Mouse (Mus musculus) CD8-positive naive resting alpha-beta T cell, adult 2 months (primary cell): Measurements from ENCODE around the gene D030056L22Rik.

Source experiments
- DNase-seq, 2 experiments: peaks; one replicate each; pipeline ENCODE4 v3.0.0; 2022; ENCODE audit warnings: low read depth in 2 of 2, low spot score in 2 of 2

Gene D030056L22Rik

DNA sequence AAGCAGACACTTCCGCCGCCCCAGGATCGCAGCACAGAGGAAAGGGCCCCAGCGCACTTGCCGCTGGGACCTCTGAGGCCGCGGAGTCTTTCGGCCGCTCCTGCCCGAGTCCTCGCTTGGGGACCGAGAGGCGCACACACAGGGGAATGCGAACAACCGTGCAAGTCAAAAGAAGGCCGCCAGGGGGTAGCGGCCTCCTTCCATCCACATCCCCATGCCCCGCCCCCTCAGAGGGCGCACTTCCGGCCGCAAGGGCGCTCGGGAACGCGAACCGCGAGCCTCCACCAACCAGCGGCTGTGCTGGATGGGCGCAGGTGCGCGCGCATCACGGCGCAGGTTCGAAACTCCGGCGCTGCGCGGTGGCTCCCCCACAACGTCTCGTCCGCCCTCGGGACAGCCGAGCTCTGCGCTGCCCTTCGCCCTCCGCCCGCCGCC lies at the start of gene D030056L22Rik:
Gene D030056L22Rik (plus strand): TSS at position 328 of the 435 bp plus-strand sequence.
- DNase-seq, result peak; percentile 98

DNA sequence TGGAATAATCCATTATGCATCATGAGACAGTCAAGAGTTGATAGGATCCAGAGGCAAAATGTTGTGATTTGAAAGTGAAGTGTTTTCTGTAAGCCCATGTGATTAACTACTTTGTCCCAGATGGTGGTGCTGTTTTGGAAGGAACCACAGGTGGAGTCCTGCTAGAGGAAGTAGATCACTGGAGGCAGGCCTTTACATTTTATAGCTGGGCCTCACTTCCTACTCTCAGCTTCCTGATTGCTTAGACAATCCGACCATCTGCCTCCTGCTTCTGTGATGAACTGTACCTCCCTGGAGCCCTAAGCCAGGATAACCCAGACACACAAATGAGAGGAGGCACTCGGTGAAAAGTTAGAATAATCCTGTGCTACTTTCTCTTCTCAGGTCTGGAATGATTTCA lies 49.1 kb upstream of the D030056L22Rik start:
- DNase-seq, result no peak

DNA sequence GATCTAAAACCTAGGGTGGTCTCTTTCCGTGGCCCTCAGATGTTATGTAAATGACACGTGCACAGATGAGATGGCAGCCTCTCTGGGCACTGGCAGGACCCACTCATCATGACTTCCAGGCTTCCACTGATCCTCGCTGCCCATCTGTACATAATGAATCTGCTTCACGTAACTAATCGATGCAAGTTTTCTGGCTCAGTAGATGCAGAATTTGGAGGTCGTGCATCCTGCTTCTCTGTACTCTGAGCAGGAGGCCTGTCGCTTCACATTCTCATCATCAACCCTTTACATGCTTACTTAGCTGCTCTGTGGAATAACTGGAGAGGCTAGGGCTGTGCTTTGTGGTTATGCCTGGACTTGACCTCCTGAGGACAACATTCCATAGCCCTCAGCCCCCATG lies 46.0 kb upstream of the D030056L22Rik start:
- DNase-seq, result no peak

DNA sequence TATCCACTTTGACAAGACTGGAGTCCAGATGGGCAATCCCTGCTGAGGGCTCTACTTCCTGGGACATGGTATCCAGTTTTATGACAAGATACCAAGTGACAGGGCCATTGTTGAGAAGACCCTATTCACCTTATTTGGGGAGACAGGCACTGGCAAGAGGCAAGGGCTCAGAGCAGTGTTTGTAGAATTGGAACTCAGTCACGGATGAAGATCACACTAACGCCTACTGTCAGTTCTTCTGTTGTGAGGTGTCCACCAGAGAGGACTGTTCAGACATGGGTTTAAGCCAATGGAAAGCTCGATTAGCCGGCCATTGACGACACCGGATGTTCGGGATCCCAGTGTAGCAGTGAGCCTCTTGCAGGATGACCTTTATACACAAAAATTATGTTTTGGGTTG lies 43.4 kb upstream of the D030056L22Rik start:
- no peak for DNase-seq

DNA sequence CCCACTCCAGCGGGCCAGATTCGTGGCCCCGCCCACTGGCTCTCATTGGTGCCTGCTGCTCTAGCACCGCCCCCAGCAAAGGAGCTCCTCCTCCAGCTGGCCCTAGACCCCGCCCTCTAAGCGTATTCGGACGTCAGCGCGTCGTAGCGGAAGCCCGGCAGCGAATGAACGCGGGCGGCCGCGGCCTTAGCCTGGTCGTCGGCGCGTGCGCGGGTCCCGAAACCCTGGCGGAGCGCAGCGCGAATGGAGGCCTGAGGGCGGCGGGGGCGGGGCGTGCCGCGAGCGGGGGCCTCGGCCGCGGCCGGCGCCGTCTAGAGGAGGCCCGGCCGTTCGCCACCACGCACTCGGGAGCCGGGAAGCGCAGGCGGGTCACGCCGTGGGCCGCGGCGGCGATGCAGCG lies 42.4 kb upstream of the D030056L22Rik start, which contains the start of gene Carnmt1:
Gene Carnmt1 (plus strand): TSS at position 157 of the 400 bp plus-strand sequence.
- DNase-seq, result peak; percentile 98

DNA sequence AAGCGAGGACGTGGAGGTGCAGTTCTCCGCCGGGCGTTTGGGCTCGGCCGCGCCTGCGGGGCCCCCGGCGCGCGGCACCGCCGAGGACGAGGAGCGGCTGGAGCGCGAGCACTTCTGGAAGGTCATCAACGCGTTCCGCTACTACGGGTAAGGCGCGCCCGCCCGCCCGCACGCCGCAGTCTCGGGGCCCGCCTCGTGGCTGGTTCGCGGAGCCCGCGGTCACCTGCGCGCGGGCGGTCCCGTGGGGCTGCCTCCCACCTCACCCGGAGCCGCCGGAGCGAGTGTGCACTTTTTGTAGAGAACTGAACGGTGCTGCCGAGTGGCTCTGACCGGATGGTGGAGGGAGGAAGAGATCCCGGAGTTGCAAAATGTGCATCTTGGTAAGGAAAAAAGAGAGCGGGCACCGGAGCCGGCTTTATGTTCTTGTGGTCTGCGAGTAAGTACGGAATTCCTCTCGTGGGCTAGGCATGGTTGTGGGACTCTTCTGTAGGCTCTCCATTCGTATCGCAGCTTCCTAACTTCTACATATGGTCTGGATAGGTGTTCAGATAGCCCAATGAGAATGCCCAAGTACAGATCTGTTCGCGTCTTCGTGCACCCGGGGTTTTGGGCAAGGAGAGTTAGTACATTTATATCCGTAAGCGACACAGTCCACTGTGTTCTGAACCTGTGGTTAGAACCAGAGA lies 41.8 kb upstream of the D030056L22Rik start:
- peak; percentile 38 to 41 for DNase-seq

DNA sequence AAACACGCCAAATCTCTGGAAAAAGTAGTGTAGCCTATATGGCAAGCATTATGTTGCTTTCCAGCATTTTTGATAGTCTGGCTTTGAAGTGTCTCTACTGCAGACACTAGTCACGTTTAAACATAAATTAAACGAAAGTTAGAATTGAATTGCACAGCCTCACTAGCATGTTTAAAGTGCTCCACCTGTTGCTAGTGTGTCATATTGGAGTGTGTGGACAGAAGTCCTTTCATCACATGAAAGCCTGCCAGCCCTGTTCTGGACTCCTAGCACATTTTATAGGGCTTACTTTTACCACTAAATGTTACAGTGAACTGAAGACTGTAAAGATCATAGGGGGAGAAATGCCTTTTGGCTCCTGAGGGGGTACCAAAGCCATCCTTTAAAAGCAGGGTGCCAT lies 40.5 kb upstream of the D030056L22Rik start:
- DNase-seq, result no peak

DNA sequence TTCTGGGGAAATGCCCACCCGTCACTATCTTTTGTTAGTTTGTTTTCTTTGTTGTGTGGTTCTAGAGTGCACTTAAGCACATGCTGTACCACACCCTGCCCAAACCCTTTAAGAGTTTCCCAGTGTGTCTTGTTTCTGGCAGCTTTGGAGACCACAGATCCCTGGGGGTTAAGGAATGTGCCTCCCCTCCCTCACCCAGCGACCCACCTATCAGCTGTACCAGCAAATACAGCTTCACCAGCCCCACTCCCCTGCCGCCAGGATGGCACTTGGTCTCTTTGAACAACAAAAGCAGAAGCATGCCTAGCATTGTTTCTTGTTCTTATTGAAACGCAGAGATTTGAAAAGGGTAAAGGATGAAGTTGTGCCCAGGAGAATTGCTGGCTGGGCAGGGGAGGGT lies 39.9 kb upstream of the D030056L22Rik start:
- DNase-seq, result no peak

DNA sequence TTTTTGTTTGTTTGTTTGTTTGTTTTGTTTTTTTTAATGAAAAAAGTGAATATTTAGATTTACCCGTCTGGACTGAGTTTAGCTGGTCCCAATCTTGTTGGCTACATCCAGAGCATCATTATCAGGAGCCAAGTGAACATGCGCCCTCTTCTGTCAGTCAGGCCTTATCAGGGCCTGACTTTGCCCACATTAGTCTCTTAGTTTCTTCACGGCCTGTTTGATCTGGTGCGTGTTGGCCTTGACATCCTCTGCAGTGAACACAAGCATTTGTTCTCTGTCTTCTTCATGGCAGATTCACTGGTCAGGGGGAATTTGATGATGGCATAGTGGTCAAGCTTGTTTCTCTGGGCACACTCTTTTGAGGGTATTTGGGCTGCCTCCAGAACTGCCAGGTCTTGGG lies 30.9 kb upstream of the D030056L22Rik start:
- DNase-seq, result no peak

DNA sequence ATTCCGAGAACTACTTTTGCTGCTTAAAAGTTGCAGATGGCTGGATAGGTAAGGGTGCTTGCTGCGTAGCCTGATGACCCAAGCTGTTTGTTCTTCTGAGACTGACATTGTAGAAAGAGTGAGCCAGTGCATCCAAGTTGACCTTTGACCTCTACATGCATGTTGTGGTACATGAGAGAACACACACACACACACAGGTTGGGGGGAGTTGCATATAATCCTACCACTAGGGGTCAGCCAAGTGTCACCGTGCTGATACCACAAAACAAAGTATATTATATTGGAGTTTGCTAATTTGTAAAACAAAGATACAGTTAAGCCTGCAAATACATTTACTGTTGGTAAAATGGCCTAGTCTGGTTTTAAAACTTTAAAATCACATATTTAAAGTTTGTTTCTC lies 25.4 kb upstream of the D030056L22Rik start:
- DNase-seq, result peak; percentile 44 to 67

DNA sequence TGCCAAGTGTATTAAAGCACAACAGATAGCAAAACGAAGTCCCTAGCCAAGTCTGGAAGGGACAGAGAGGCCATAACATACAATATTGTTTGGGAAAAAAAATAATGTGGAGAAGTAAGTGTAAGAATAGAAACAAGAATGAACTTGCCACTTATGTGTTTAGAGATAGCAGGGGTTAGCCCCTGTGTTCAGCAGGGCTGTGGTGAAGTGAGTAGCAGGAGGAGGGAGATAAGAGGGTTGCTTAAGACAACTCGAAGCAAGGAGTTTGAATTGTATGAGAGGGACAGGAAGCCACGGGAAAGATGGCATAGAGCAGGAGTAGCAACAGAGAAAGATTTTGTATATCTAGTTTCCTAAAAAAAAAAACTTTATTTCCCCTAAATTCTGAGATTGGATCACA lies 20.8 kb upstream of the D030056L22Rik start:
- no peak for DNase-seq

DNA sequence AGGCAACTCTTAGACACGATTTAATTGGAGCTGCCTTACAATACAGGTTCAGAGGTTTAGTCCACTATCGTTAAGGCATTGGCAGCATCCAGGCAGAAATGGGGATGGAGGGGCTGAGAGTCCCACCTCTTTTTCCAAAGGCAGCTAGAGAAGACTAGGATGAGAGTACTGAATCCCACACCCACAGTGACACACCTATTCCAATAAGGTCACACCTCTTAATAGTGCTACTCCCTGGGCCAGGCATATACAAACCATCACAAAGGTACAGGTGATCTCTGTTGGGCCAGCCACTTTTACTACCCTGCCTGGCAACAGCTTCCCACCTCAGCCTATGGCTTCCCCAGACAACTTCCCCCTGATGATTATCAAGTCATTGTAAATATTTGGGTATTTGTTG lies 20.2 kb upstream of the D030056L22Rik start:
- DNase-seq, result no peak

DNA sequence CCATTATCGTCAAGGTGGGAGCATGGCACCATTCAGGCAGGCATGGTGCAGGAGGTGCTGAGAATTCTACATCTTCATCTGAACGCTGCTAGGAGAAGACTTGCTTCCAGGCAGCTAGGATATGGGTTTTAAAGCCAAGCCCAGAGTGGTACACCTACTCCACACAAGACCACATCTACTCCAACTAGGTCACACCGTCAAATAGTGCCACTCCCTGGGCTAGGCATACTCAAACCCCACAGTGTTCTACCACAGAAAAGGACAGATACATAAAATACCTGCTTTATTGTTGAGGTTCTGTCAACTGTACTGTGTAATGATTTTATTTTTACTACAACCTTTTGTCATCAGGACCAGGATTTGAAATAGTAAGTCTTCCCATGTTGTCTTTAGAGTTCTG lies 17.9 kb upstream of the D030056L22Rik start:
- no peak for DNase-seq

DNA sequence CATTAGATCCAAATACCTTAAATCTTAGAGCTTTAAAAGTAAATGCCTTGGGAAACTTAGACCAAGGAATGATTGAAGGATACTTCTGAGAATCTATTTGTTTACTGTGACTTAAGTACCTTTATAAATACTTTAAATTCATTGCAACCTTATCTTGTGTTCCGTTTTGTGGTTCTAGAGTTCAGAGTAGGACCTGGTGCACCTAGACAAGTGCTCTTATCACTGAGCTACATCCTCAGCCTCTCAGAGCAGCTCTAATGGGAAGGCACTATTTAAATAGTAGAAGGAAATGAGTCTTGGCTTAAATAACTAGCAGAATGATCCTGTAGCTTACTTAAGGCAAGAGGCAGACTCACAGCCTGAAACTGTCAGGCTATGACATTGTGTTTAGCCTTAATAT lies 17.4 kb upstream of the D030056L22Rik start:
- DNase-seq, result no peak

DNA sequence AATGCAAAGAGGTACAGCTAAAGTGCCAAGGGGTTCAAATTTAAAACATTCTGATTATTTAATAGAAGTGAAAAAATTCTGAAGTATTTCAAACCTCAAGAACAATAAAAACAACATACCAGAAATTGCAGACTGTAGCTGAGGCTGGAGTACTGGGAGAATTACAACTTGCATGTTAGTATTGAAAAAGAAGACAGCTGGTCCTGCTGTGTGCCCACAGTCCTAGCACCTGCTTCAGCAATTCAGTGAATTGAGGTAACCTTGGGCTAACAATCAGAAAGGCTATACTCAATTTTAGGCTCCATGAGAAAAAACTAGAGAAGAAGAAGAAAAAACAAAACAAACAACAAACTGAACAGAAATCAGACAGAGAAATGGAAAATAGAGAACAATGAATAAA lies 4.9 kb upstream of the D030056L22Rik start:
- DNase-seq, result no peak

DNA sequence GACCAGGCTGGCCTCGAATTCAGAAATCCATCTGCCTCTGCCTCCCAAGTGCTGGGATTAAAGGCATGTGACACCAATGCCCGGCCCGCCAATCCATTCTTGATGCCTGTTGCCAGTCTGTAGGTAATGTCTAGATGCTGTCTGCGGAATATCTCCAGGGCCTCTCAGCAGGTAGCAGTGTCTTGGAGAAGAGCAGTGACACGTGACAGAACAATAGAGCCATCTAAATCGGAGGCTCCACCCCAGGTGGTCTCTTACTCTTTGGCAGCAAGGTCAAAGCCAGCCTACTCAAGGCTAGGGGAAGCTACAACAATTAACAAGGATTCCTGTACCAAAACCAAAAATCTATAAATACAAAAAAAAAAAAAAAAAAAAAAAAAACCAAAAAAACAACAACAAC lies 2.1 kb upstream of the D030056L22Rik start:
- DNase-seq, result no peak

DNA sequence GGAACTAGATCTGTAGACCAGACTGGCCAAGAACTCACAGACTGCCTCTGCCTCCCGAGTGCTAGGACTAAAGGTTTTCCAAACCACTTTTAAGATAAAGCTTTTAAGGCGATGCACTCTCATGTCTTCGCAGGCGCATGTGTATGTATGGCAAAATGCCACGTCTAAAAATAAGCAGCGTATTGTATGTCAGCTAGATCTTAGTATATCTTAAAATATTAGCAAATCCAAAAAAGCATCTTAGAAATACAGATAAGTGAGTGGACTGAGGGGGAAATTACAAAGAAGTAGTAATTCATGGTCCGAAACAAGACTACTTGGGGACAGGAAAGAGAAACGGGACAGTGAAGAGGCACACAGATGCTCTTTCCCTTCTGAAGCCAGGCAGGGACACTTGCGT lies 1.4 kb upstream of the D030056L22Rik start:
- DNase-seq, result no peak

DNA sequence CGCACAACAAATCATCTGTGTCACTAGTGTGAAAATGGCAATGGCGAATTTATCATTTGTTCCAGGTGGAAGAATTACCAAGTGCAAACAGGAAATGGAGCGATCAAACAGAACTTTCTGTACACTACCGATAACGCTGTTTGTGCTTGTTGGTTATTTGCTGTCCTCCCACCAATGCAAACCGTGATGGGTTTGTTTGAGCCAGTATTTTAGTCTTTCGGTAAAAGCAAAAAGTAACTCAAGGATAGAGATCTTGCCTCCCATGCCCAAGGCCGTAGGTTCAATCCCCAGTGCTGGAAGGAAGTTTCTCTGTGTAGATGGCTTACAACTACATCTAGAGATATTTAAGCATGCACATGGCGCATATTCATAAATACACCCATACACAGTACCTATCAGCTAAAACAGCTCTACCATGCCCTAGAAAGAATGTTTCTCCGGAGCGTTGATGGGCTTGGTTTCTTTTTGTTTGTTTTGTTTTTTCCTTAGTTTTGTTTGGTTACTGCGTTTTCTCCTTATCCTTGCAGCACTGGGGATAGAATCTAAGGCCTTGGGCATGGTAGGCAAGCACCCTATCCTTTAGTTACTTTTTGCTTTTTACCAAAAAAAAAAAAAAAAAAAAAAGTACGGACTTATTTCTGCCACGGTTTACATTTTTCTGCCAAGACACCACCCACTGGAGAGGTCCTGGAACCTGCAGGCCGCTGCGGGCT lies 684 bp upstream of the D030056L22Rik start:
- DNase-seq, result no peak

DNA sequence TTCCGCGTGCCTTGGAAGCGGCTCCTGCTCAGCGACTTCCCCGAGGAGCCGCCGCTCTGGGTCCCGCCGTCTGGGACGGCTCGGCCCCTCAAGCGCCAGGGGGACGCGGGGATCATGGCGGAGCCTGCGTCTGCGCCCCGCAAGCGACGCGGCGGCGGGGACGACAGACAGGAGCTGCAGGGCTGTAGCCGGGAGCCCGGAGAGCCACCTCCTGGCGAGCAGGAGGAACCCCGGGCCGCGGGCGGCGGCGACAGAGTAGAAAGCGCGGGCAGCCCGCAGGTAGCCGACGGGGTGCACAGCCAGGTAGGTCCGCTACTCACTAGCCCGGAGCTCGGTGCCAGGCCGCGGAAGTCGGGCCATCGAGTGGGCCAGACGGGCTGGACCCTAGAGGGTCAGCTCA lies 364 bp downstream of the D030056L22Rik start:
- peak; percentile 45 to 57 for DNase-seq

DNA sequence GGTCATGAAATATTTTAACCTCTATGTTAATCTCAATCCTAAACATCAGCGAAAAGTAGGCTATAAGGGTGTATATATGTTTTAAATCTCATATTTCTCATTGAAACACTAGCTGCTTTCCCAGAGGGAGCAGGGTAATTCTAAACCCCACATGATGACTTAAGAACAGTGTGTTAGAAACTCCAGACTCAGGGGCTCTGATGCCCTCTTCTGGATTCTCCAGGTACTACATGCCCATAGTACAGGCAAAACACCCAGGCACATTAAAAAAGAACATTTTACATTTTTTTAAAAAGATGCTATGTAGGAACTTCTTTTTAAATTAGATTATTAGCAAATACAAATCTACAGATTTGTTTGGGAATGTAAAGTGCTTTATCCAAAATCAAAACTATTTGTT lies 3.4 kb downstream of the D030056L22Rik start:
- DNase-seq, result peak; percentile 62 to 79

DNA sequence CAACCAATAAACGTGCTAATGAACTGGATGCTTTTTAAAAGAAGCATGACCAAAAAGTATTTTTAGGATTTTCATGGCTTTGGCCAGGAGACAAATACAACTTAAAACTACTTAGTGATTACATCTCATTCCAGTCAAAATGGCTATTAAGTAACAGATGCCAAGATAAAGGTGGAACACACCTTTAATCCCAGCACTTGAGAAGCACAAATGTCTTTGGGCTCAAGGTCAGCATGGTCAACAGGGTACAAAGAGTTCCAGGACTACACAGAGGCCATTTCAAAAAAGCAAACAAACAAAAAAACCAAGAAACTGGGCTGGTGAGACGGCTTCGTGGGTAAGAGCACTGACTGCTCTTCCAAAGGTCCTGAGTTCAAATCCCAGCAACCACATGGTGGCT lies 7.3 kb downstream of the D030056L22Rik start:
- no peak for DNase-seq

DNA sequence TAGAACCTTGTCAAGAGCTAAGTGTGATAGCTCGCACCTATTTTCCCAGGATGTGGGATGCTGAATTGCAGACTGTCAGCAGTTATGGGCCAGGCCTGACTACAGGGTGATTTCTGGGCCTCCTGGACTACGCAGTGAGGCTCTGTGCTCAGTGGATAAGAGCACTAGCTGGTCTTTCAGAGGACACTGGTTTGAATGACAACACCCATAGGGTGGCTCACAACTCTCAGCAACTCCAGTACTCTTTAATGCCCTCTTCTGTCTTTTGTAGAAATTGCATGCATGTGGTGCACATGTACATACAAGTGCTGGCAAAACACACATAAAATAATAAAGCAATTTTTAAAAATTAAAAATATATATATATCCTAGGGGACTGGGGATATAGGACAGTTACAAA lies 12.2 kb downstream of the D030056L22Rik start:
- DNase-seq, result no peak

DNA sequence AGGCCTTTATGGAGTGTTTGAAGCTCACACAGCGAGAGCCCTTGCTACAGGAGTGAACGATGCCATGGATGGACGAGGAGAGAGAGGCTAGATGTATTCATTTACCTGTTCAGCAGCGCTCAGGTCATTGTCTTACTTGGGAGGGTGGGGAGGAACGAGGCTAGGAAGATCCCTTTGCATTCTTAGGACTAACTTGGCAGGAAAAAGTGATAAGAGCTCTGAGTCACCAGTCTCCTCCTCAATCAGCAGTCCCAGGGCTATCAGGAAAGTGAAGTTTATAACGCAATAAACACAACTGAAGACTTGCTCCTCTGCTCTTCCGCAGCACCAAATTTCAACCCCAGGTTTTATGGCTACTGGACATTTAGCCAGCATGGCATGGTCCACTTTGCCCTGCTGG lies 17.3 kb downstream of the D030056L22Rik start:
- DNase-seq, result no peak
